Mouse (Mus musculus) adrenal gland, postnatal 14 days (tissue): Measurements from ENCODE around the gene Rab8b. TPM values are rescaled to one million over a fixed set of nuclear protein-coding genes. Genes with fewer than 3 reads are reported as not detected.
"Not testable (repeated sequence)": the region's sequence is repeated elsewhere in the genome, so short reads cannot be mapped to it uniquely, and the experiment has no call there.

Experiments
- DNase-seq: peaks from one replicate; pipeline ENCODE4 v3.0.0; 2021; ENCODE audit warnings: mixed read lengths
- total RNA-seq: library from RNA; stranded (reverse); gene quantifications from 2 replicates; pipeline ENCODE4 v1.2.3, GENCODE M21; 2021

Rab8b gene
- total RNA-seq, 1 experiment from 2014 or later: 19.1 TPM

DNA sequence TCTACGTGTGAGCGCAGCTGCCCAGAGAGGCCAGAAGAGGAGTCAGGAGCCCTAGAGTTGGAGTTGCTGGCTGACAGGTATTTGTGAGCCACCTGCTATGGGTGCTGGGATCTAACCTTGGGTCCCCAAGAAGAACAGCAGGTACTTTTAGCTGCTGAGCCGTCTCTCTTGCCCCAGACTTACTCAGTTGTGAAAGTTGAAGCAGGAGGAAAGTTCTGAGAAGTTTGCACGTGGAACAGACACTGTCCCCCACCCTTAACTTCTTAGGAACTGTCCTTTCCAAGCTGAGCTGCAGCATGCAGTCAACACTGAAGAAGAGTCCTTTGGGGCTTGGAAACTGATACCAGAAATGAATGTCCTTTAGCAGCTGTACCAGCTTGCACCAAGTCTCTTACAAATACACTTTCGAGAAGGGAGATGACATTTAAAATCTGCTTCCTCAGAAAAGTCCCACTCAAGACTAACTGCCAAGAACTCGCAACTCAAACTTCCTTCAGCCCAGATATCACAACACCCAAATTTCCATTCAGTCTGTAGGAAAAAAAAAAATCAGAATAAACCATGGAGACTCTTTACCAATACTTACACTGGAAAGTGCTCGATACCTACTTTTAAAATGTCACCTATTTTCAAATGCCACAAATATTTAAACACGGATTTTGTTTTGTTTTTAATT is 2.1 kb downstream of the Rab8b start:
- DNase-seq: no peak

DNA sequence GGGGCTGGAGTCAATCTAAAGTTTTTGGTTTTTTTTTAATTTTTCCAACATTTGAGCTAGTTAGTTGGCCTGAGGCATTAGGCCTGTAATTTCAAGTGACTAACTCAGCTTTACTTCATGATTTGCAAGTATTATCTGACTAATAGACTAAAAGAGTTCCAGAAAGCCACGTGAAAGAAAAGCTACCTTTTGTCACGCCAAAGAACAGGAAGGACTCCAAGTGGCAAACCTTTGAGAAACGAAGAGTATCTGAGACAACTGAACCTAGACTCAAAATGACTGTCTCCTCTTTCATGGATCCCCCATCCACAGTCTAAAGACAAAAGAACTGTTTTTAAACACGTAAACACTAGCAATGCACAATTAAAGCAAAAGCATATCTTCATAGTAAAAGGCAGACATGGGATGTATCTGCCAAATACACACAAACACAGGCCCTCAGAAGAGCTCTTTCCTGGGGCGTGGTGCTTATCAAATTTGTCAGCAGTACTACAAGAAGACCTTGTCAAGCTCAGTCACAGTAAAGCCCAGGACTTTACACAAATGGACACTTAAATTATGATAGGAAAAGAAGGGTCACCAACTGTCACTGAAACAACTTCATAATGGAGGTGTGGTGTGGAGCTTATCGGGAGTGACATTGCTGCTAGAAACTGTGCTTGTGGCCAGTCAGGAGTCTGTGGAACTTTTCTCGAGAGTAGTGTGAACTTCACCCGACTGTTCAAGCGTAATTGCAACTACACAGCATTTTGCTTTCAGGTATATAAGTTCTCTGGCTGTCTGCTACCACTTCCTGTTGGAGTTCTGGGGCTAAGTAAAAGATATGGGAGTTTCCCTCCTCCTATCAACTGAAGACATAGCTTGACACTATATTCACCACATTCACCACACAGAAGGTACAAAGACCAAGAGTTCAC is 3.4 kb downstream of the Rab8b start:
- DNase-seq: no peak

DNA sequence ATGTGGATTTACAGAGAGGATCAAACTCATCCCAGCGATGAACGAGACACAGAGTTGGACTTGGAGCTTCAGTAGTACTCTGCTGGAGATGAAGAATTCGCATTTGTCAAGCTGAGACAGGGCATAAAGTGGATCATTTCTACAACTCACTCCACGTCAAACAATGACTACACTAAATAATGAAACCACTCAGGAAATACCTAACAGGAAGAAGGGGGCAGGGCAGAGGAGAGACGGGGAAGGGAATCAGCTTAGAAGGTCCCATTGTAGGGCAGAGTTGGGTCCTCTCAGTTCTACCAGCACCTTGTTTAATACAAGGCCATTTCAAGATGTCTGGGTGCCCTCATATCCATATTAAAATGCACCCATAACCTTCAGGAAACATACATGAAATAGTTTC is 4.1 kb downstream of the Rab8b start:
- no peak for DNase-seq

DNA sequence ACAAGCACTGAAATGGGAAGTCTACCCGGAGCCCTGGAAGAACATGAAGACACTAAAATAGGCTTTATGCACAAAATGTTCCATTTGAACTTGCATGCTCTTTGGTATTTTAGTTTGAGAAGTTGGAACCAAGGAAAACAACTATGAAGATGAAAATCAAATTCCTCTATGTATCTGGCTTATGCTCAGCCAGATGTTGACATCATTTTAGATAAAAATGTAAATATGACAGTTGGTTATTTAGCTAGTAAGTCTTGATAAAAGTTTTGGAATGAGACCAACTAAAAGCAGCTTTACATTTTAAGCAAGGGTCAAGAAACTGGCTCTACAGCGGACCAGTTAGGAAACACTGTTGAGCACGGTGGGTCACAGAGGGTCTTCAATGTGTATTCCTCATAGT is 4.9 kb downstream of the Rab8b start:
- no peak for DNase-seq

DNA sequence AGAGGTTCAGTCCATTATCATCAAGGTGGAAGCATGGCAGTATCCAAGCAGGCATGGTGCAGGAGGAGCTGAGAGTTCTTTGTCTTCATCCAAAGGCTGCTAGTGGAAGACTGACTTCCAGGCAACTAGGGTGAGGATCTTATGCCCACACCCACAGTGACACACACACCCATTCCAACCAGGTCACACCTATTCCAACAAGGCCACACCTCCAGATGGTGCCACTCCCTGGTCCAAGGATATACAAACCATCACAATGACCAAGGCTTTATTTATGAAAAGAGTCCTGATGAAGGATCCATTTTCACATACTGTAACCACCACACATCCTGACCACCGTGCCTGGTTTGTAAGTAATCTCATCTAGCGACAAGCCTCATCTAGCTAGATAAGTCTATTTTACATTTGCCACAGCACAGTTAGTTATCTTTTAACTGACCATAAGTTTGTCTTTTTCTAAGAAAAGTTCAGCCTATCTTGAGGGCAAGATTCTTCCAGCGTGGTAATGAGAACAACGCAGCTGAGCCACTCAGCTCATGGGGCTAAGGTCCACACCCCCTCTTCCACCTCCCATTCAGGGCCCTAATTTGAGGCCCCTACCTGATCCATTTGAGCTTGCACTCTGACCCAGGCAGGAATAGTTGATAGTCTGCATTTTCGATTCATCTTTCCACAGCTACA is 6.1 kb downstream of the Rab8b start:
- DNase-seq: not testable (repeated sequence)

DNA sequence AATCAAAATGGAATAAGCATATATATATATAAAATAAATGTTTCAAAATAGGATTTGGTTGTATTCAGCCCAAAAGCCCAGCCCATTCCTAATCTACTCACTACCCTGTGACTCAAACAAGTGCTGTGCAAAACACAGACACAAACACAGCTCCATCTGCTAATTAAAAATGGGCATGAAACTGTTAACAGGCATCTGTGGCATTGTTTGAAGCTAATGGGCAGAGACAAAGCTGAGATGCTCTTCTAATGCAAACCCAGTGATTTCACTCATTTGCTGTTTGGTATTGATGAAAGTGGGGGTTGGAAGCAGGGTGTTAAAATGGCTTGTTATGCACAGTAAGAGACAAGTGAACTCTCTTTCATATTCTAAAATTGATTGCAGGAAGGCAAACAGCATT is 7.2 kb downstream of the Rab8b start:
- DNase-seq: no peak

DNA sequence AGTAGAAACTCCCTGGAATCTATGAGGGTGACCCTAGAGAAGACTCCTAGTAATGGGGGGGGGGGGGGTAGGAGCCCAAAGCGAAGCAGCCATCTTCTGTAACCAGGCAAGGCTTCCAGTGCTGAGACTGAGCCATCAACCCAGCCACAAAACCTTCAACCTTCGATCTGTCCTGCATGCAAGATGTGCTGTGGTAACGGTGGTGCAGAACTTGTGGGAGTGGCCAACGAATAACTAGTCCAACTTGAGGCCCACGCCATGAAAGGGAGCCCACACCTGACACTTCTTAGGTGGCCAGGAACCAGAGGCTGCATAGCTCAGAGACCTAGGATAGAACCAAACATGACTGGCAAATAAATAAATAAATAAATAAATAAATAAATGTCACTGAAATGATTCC is 8.8 kb downstream of the Rab8b start:
- no peak for DNase-seq

DNA sequence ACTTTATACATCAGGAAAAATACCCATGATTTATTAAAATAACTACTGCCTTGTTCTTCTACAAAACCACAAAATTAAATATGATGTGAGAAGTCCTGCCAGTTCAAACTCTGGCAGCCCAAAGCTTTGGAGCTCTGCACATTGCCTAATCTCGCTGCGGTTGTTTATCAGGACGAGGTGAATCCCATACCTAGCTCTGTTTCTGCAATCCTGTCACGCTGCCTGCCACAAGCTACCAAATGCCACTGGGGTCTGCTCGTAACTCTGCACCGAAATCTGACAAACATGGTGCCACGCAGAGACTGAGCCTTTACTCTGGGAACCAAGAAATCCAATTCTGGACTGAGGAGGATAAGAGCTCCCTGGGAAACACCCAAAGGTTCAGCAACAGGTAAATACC is 9.6 kb downstream of the Rab8b start:
- no peak for DNase-seq

DNA sequence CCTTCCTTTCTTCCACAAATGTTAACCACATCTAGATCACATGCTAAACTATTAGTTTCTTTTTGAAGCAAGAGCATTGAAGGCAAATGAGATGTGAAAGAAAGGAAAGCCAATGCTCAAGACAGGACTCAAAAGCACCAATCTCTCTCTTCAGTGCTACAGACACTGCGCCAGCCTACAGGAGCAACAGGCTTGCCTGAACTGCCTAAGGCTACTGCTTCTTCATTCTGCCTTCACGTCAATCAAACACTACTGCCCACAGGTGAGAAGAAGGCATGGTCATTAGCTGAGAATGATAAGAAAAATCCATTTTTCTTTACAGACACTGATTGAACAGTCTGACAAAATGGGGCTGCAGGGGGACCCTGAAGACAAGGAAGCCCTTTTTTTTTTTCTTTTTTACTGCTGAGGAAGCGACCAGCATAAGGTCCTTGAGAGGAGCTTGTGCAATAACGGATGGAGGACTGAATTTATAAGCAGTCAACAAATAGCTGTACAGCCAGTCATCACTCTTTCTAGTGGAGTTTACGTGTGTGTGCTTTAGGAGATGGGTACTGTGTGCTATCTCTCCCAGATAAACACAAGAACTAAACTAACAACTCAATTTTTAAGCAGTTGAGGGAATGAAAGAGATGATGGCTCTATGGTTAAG is 11.6 kb downstream of the Rab8b start:
- no peak for DNase-seq

DNA sequence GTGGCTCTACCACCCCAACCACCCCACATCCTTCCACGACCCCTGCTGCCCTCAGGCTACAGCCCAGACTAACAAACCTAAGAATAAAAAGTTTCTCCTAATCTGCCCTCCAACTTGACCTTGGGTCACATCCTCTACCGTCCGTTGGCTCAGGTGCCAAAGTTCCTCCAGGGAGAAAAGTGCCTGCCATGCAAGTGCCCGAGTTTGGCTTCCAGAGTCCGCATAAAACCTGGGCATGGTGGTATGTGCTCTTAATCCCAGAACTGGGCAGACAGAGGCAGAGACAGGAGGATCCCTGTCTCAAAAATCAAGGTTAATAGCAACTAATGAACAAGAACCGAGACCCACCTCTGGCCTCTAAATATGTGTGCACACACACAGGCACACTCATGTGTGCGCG is 12.4 kb downstream of the Rab8b start:
- no peak for DNase-seq

DNA sequence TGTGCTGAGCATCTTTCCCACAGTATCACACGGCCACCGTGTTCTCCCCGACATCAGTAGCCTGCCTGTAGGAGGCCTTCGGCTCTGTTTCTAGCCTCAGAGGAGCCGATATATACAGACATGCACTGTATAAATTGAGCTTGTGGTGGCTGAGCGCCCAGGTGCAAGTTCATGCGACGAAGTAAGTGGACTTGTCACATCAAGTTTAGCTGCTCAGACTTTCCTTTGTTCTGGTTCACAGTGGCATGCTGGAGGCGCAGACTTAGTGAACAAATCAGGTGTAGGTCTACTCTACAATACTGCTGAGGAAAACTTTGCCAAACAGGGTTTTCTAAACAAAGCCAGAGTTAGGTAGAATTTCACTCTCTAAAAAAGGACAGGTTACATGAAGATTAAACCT is 13.5 kb downstream of the Rab8b start:
- DNase-seq: no peak

DNA sequence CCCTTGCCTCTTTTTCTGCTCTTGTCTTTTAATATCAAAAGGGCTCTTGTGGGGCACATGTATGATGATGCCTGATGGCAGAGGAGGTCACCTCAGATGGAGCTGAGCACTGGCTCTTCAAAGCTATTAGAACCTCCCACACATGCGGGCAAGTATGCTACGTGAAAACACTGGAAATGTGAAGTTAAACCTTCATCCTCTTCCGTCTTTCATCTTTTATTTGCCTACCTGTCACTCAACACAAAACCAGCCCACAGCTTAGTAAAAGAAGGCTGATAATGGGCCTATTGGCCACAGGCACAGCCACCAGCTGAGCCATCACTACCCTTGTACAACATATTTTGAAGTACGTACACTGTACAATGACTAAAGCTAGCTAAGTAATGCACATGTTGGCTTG is 20.0 kb downstream of the Rab8b start:
- no peak for DNase-seq

DNA sequence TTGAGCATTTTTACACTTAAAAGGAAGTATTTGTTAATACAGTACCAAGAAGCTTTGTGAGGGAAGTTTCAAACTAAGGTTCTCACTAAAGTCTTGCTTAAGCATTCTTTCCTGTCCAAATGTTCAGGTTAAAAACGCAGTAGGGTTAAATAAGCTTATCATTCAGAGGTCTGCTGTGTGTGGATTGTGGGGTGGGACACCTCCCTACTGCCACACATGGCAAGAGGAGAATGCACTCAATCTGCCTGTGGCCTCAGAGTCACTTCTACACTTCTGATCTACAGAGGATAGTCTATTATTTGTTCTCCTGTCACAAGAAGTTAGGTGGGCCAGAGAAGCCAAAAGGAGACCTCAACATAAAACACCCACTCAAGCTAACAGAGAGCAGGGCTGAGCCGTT is 20.4 kb downstream of the Rab8b start:
- DNase-seq: no peak

DNA sequence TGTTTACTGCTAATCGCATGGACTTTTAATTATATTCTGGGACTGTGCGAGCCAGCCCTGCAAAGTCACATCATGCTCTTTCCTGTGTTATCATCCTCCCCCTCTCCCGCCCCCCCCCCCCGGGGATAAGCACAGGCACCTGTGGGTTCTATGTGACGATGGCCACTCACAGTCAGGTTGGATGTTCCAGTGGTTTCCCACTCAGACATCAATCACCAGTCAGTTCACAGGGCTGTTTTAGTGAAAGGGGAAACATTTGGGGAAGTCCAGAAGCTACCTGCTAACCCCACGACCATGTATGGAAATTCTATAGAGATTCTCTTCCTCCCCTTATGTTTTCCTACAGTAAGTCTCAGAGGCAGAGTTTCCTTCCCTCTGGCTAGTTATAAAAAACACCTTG is 21.6 kb downstream of the Rab8b start:
- no peak for DNase-seq

DNA sequence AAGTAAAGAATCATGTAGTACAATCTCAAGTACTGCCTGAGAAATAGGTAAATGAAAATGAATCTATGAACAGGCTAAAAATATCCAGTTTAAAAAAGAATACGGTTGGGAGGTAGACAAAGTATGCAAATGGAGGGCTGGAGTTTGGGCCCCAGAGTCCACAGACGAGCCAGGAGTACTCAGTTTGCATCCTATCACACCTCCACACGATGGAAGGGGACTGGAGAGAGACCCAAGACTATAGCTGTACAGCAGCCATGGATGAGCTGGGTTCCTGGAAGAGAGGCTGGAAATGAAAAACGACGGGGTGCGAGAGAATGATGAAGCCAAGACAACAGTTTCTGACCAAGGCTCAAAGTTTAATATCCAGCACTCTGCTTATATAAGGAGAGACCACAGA is 22.5 kb downstream of the Rab8b start:
- no peak for DNase-seq

DNA sequence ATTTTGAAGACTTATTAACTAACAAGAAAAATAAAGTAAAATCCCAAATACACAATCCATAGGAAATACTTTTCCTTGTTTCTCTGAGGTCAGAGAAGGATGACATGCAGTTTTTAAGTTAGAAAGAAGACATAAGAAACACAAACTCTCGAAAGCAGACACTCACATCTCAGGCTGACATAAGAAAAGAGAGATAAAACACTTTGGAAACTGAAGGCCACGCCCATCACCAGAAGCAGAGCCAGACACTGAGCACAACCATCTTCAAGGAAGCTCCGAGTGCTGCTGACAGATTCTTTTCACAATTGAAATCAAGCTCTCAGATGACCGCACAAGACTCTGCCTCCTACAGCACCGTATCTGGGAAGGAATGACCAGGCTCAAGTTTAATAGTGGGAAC is 23.5 kb downstream of the Rab8b start:
- no peak for DNase-seq

DNA sequence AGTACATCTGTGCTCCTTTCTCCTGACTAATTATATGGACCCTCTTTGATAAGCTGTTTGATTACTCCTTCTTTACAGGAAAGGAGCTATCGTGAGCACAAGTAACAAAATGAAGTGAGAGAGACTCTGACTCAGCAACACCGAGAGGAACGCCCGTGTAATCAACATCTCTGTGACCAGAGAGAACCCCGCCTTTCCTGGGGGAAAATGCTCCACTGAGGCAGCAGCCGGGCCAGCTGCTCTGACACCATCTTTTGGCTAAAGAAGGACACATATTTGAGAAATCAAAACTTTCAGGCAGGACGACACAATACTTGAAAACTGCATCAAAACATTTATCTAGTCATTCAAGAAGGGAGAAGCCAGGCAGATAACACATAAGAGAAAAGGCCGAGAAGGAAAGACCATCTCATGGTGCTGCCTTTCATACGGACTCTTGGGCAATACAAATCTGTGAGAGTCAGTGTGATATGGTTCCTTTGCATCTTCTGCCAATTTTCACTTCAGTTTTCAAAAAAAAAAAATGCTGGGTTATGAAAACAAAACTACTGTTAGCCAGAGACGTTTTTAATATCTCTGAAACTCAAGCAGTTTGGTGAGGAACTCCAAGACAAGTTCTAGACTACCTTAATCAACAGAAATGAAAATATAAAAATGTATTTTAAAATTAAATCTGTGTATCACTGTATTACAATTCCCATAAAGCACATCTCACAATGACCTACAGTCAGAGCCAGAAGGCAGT is 24.3 kb downstream of the Rab8b start:
- DNase-seq: no peak

DNA sequence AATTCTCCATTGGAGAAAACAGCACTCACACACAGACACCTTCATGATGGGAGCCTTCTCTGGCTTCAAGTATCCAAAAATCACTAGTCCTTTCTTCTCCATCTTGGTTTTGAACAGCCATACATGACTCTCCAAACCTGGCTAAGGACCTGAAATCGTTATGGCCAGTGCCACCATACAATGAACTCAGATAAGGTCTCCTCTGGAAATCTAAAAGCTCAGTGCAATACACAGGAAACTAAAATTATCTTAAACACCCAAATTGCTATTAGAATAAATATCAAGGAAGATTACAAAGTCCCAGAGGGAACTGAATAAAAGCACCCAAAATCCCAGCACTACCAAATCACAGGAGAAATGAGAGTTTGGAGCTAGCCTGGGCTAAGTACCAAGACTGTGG is 25.1 kb downstream of the Rab8b start:
- no peak for DNase-seq

DNA sequence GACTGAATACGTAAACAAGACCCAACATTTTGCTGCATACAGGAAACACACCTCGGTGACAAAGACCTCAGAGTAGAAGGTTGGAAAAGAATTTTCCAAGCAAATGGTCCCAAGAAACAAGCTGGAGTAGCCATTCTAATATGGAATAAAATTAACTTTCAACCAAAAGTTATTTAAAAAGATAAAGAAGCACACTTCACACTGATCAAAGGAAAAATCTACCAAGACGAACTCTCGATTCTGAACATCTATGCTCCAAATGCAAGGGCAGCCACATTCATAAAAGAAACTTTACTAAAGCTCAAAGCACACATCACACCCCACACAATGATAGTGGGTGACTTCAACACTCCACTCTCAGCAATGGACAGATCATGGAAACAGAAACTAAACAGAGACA is 27.0 kb downstream of the Rab8b start:
- not testable (repeated sequence) for DNase-seq

DNA sequence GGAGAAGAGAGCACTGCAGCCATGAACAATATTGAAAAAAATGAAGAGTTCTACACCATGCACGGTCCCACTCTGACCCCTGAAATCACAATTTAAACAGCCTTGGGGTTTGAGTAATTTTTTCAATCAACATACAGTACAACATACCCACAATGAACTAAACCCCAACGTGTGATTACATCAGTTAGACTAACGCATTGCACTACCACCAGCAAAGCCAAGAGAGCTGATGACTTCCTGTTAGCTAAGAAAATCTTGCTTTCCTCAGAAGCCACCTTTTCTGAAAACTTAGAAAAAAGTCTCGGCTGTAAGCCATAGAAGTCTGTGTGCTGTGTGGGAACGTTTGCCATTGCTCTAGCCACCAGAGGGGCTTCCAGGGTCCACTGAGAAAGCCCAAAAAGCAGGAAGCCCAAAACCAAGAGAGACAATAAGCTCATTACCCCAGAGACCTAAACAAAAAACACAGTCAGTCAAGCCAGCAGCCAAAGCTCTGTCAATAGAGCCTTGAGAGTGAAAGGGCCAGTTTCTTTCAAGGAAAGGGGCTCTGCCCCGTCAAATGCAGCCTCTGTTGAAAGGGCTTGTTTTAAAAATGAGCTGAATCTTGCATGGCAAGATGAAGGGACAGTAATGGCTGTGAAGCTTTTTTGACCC is 31.4 kb downstream of the Rab8b start:
- DNase-seq: no peak

DNA sequence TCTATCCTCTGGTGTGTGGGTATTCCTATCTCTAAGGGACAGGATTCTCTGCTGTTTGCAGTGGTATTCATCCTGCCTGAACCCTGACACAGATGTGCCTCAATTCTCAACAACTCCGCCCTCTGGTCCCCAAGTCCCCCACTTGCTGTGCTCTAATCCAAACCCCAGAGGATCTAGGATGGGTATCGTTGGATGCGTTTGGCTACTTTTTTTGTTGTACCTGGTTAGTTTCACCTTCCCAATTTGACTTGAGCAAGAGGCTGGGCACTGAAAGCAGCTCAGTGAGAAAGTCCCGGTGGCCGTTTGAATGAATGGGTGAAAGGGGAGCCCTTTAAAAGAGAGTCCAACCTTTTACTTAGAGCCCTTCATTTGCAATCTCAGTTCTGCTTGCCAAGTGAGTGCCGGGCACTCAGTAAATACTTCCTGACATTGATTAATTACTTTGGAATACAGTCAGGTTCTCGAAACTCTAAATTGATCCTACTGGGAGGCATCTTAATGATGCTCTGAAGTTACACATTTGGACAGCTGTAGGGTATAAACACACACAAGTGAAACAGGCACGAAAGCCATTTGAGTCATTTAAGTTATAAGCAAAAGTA is 32.1 kb downstream of the Rab8b start:
- no peak for DNase-seq
